Mouse (Mus musculus) liver, embryonic 14.5 days (tissue): Measurements from ENCODE around the gene Ifrd1. TPM values are rescaled to one million over a fixed set of nuclear protein-coding genes. Genes with fewer than 3 reads are reported as not detected.
A peak's percentile ranks its signal among the peaks of the same experiment; 100 is the strongest.

ENCODE experiments used
- ATAC-seq: fragments of 200-750 bp; cut with Nextera tagmentation; 2 replicates; pipeline ENCODE4 v1.8.0; 2017; ENCODE audit warnings: moderate number of reproducible peaks, mild to moderate bottlenecking, moderate library complexity; ENCODE audit not compliant: insufficient read depth
- DNase-seq, 3 experiments: peaks; one replicate each; pipeline ENCODE4 v3.0.0-alpha.2; 2012 to 2013; ENCODE audit warnings: low read depth in 3 of 3, low spot score in 3 of 3
- H3K27ac ChIP-seq: fragments of 300-500 bp; sonication (generic); 2 replicates; pipeline ENCODE4 v1.5.1; 2014; ENCODE audit warnings: moderate library complexity, mild to moderate bottlenecking, control low read depth, inconsistent platforms
- H3K27me3 ChIP-seq: fragments of 300-500 bp; sonication (generic); 2 replicates; pipeline ENCODE4 v1.6.1; 2014; ENCODE audit warnings: mild to moderate bottlenecking, low read length, moderate library complexity; ENCODE audit not compliant: control insufficient read depth, insufficient read depth
- H3K36me3 ChIP-seq: fragments of 300-500 bp; sonication (generic); replicated peaks from 2 replicates; pipeline ENCODE4 v1.6.1; 2014; ENCODE audit warnings: low read depth; ENCODE audit not compliant: control insufficient read depth, insufficient read depth
- H3K4me1 ChIP-seq, 2 experiments: fragments of 200-500 bp in 1 of 2; fragments of 300-500 bp in 1 of 2; sonication (generic) in 1 of 2; replicated peaks; 2 replicates each; pipeline ENCODE4 v1.6.1; 2012 to 2014; ENCODE audit warnings: antibody characterized with exemption in 1 of 2, inconsistent platforms in 1 of 2, low read length in 1 of 2; ENCODE audit not compliant: control insufficient read depth in 2 of 2, insufficient read depth in 2 of 2
- H3K4me2 ChIP-seq: fragments of 300-500 bp; sonication (generic); 2 replicates; pipeline ENCODE4 v1.6.1; 2014; ENCODE audit warnings: low read depth, mild to moderate bottlenecking, control low read depth, moderate library complexity
- H3K4me3 ChIP-seq, 2 experiments: fragments of 200-500 bp in 1 of 2; fragments of 300-500 bp in 1 of 2; sonication (generic) in 1 of 2; 2 replicates each; pipeline ENCODE4 v1.5.1; 2012 to 2014; ENCODE audit warnings: low read depth in 2 of 2, low read length in 2 of 2, mild to moderate bottlenecking in 2 of 2, control low read depth in 1 of 2, inconsistent platforms in 1 of 2, moderate library complexity in 1 of 2; ENCODE audit not compliant: insufficient read depth in 1 of 2
- H3K9ac ChIP-seq: fragments of 300-500 bp; sonication (generic); replicated peaks from 2 replicates; pipeline ENCODE4 v1.6.1; 2014; ENCODE audit warnings: mild to moderate bottlenecking, control low read depth, moderate library complexity
- H3K9me3 ChIP-seq: fragments of 300-500 bp; sonication (generic); 2 replicates; pipeline ENCODE4 v1.6.1; 2016; ENCODE audit warnings: low read length, mixed read lengths; ENCODE audit not compliant: control insufficient read depth
- CTCF ChIP-seq: IDR thresholded peaks from 2 replicates; pipeline ENCODE4 v1.5.1; 2016; ENCODE audit warnings: antibody characterized with exemption, low read depth, control low read depth
- EP300 ChIP-seq: IDR thresholded peaks from 2 replicates; pipeline ENCODE4 v1.6.1; 2016; ENCODE audit warnings: antibody characterized with exemption, low read depth
- WGBS: fragments of 180-500 bp; shearing (Covaris S2); extraction: QIAGEN DNeasy Blood & Tissue Kit; methylation state at CpG from one replicate; pipeline ENCODE4 v1.1.7; 2014; ENCODE audit not compliant: insufficient replicate concordance; 5-methylcytosine and 5-hydroxymethylcytosine counted together
- polyA plus RNA-seq, 2 experiments: library from polyadenylated mRNA; depleted of rRNA in 1 of 2; stranded (reverse) in 1 of 2; unstranded in 1 of 2; fragments of >200 nt; fragmentation: Nextera tagmentation in 1 of 2; extraction: Ambion mirVana in 1 of 2; gene quantifications; 2 replicates each; pipeline versions ENCODE4 v1.2.1 to v1.2.3; 2012 to 2014

The Ifrd1 gene
- polyA plus RNA-seq (2012; rRNA removed) (8.2 and 14.1 TPM in 2 replicates), polyA plus RNA-seq (2014; fragmentation: Nextera tagmentation; extraction: Ambion mirVana) (52.9 and 53.2 TPM in 2 replicates)

- no peaks in the 10 kb centered on the region for H3K27me3 ChIP-seq
- ATAC-seq (peak; percentile 24; the same call in 1 of the 2 replicates), DNase-seq (peak in 1 of 3 experiments; percentile 28)
- H3K36me3 ChIP-seq = no peaks in the 10 kb centered on the region
- H3K9me3 ChIP-seq = no peaks in the 10 kb centered on the region
- peaks cover 16 to 25% of the 10 kb centered on the region in 2 experiments for H3K4me1 ChIP-seq
- H3K4me2 ChIP-seq = peak within 1 kb of the TSS; percentile 28
- 30% methylated on average over 5 of the region's 5 CpGs for WGBS
- TF ChIP-seq CTCF = no peak
- TF ChIP-seq EP300 = no peak
- H3K4me3 ChIP-seq = no peak within 1 kb of the TSS; a peak in 1 of 4 replicates
- no peak within 1 kb of the TSS for H3K9ac ChIP-seq
- H3K27ac ChIP-seq = no peak within 1 kb of the TSS
Observed at GRCm38 (mm10) chr12:40248454-40249180, at the start of gene Ifrd1. Gene Ifrd1, minus strand, starts transcription at chr12:40248504.

- Histone ChIP-seq H3K9me3 (no peaks in the 10 kb centered on the region), H3K4me3 (no peak overlapping the region), H3K27ac (no peak overlapping the region), H3K4me2 (no peak overlapping the region), H3K36me3 (no peaks in the 10 kb centered on the region), H3K9ac (no peak overlapping the region), H3K4me1 (no peaks in the 10 kb centered on the region), H3K27me3 (no peaks in the 10 kb centered on the region)
- no peak for DNase-seq
- TF ChIP-seq CTCF (no peak), EP300 (no peak)
- WGBS = 56% methylated on average over 4 of the region's 4 CpGs
- no peak for ATAC-seq
Observed at GRCm38 (mm10) chr12:40286539-40286938, 38.2 kb upstream of the Ifrd1 start.

- 57% methylated on average over 4 of the region's 4 CpGs for WGBS
- no peak overlapping the region for H3K4me2 ChIP-seq
- H3K4me3 ChIP-seq = no peak overlapping the region
- TF ChIP-seq EP300 (no peak), CTCF (no peak)
- no peak overlapping the region for H3K9ac ChIP-seq
- ATAC-seq (no peak), DNase-seq (no peak)
- H3K36me3 ChIP-seq = no peaks in the 10 kb centered on the region
- H3K9me3 ChIP-seq = no peaks in the 10 kb centered on the region
- H3K4me1 ChIP-seq = no peaks in the 10 kb centered on the region
- no peak overlapping the region for H3K27ac ChIP-seq
- no peaks in the 10 kb centered on the region for H3K27me3 ChIP-seq
Observed at GRCm38 (mm10) chr12:40280596-40281325, 32.5 kb upstream of the Ifrd1 start.

- Histone ChIP-seq H3K36me3 (no peaks in the 10 kb centered on the region), H3K4me1 (no peaks in the 10 kb centered on the region), H3K9me3 (no peaks in the 10 kb centered on the region), H3K27ac (no peak overlapping the region), H3K27me3 (no peaks in the 10 kb centered on the region), H3K4me2 (no peak overlapping the region), H3K4me3 (no peak overlapping the region), H3K9ac (no peak overlapping the region)
- ATAC-seq = no peak
- no peak for TF ChIP-seq CTCF
- no peak for TF ChIP-seq EP300
- no peak for DNase-seq
- 44% methylated on average over 3 of the region's 3 CpGs for WGBS
Observed at GRCm38 (mm10) chr12:40277581-40277980, 29.3 kb upstream of the Ifrd1 start.

GRCm38 (mm10) chr12:40274931-40275330, 26.6 kb upstream of the Ifrd1 start:
- H3K9me3 ChIP-seq = no peaks in the 10 kb centered on the region
- H3K9ac ChIP-seq = no peak overlapping the region
- no peak overlapping the region for H3K4me3 ChIP-seq
- no peak for TF ChIP-seq CTCF
- no peak for TF ChIP-seq EP300
- no peaks in the 10 kb centered on the region for H3K4me1 ChIP-seq
- no peaks in the 10 kb centered on the region for H3K36me3 ChIP-seq
- DNase-seq = no peak
- H3K27me3 ChIP-seq = no peaks in the 10 kb centered on the region
- no peak for ATAC-seq
- H3K4me2 ChIP-seq = no peak overlapping the region
- no peak overlapping the region for H3K27ac ChIP-seq
